Mouse (Mus musculus): ENCODE data around the gene Htra2. TPM values are rescaled to one million over a fixed set of nuclear protein-coding genes. Genes with fewer than 3 reads are reported as not detected.
A peak's percentile ranks its signal among the peaks of the same experiment; 100 is the strongest.

Htra2 gene
- polyA plus RNA-seq, 1 experiment from 2014 or later: 33.9 TPM

GRCm38 (mm10) chr6:83087926-83088260, 32.8 kb upstream of the Htra2 start:
- Histone ChIP-seq H3K4me2 (replicated peaks; ENCODE audit: low read depth, low read length) (no peak overlapping the region), H3K27me3 (ENCODE audit: control insufficient read depth, insufficient read depth, low read length) (peaks cover 63% of the 10 kb centered on the region), H3K4me1 (replicated peaks; ENCODE audit: control insufficient read depth, insufficient read depth, low read length) (peaks cover 4% of the 10 kb centered on the region; the same call in 1 of the 2 replicates), H3K9me3 (ENCODE audit: control insufficient read depth, low read length) (no peaks in the 10 kb centered on the region), H3K36me3 (ENCODE audit: control insufficient read depth, insufficient read depth, low read length) (no peaks in the 10 kb centered on the region), H3K4me3 (ENCODE audit: low read depth, low read length) (peak overlapping the region; percentile 23), H3K27ac (ENCODE audit: low read depth, low read length) (no peak overlapping the region), H3K9ac (ENCODE audit: low read depth, low read length) (no peak overlapping the region)
- DNase-seq (ENCODE audit: low spot score): no peak
- ATAC-seq (ENCODE audit: low FRiP score): no peak
- WGBS: 5% methylated on average over 9 of the region's 9 CpGs

- 2% methylated on average over 47 of the region's 47 CpGs for WGBS
- DNase-seq (ENCODE audit: low spot score): peak; percentile 56
- Histone ChIP-seq H3K4me2 (replicated peaks; ENCODE audit: low read depth, low read length) (peak overlapping the region; percentile 37), H3K27ac (ENCODE audit: low read depth, low read length) (no peak overlapping the region), H3K9me3 (ENCODE audit: control insufficient read depth, low read length) (no peaks in the 10 kb centered on the region), H3K4me1 (replicated peaks; ENCODE audit: control insufficient read depth, insufficient read depth, low read length) (peaks cover 4% of the 10 kb centered on the region; the same call in 1 of the 2 replicates), H3K27me3 (ENCODE audit: control insufficient read depth, insufficient read depth, low read length) (peaks cover 68% of the 10 kb centered on the region), H3K36me3 (ENCODE audit: control insufficient read depth, insufficient read depth, low read length) (no peaks in the 10 kb centered on the region), H3K9ac (ENCODE audit: low read depth, low read length) (no peak overlapping the region), H3K4me3 (ENCODE audit: low read depth, low read length) (peak overlapping the region; percentile 23)
- ATAC-seq (ENCODE audit: low FRiP score): no peak
These were observed 32.3 kb upstream of the Htra2 start for GRCm38 (mm10) chr6:83087205-83087925.

GRCm38 (mm10) chr6:83086121-83087035, 31.3 kb upstream of the Htra2 start, which contains the start of gene Lbx2:
Lbx2 (plus strand) TSS chr6:83086367.
- Histone ChIP-seq H3K36me3 (ENCODE audit: control insufficient read depth, insufficient read depth, low read length) (no peaks in the 10 kb centered on the region), H3K9me3 (ENCODE audit: control insufficient read depth, low read length) (no peaks in the 10 kb centered on the region), H3K4me3 (ENCODE audit: low read depth, low read length) (no peak within 1 kb of the TSS; the same call in 1 of the 2 replicates), H3K9ac (ENCODE audit: low read depth, low read length) (no peak within 1 kb of the TSS), H3K27ac (ENCODE audit: low read depth, low read length) (no peak within 1 kb of the TSS), H3K4me2 (replicated peaks; ENCODE audit: low read depth, low read length) (no peak within 1 kb of the TSS; the same call in 1 of the 2 replicates), H3K27me3 (ENCODE audit: control insufficient read depth, insufficient read depth, low read length) (peaks cover 70% of the 10 kb centered on the region), H3K4me1 (replicated peaks; ENCODE audit: control insufficient read depth, insufficient read depth, low read length) (peaks cover 4% of the 10 kb centered on the region; the same call in 1 of the 2 replicates)
- ATAC-seq (ENCODE audit: low FRiP score) (no peak), DNase-seq (ENCODE audit: low spot score) (no peak)
- 3% methylated on average over 28 of the region's 42 CpGs for WGBS

DNA sequence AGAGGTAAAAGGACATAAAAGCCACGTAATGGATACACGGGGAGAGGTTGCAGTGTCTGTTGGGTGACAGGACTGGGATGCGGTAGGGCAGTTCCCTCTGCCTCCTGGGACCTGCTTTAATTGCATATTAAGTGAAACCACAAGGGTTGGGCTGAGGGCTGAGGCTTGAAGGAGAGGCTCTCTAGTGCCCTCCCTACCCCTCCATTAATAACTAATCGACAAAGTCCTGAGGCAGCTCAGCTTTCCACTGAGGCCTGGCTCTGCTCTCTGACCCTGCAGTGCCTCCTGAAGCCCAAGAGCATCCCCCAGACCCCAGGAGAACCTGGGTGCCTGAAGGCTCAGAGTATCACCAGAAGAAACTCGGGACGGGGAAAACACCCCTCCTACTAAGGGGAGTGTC, 29.4 kb upstream of the Htra2 start:
- 6% methylated on average over 6 of the region's 6 CpGs for WGBS
- Histone ChIP-seq H3K4me2 (replicated peaks; ENCODE audit: low read depth, low read length) (no peak overlapping the region), H3K27ac (ENCODE audit: low read depth, low read length) (no peak overlapping the region), H3K9me3 (ENCODE audit: control insufficient read depth, low read length) (no peaks in the 10 kb centered on the region), H3K9ac (ENCODE audit: low read depth, low read length) (no peak overlapping the region), H3K36me3 (ENCODE audit: control insufficient read depth, insufficient read depth, low read length) (no peaks in the 10 kb centered on the region), H3K27me3 (ENCODE audit: control insufficient read depth, insufficient read depth, low read length) (peaks cover 65% of the 10 kb centered on the region), H3K4me3 (ENCODE audit: low read depth, low read length) (no peak overlapping the region), H3K4me1 (replicated peaks; ENCODE audit: control insufficient read depth, insufficient read depth, low read length) (peaks cover 4% of the 10 kb centered on the region; the same call in 1 of the 2 replicates)
- no peak for DNase-seq (ENCODE audit: low spot score)
- ATAC-seq (ENCODE audit: low FRiP score): 0 out of 2 replicates have a peak, but pooled peaks have one; percentile 13

DNA sequence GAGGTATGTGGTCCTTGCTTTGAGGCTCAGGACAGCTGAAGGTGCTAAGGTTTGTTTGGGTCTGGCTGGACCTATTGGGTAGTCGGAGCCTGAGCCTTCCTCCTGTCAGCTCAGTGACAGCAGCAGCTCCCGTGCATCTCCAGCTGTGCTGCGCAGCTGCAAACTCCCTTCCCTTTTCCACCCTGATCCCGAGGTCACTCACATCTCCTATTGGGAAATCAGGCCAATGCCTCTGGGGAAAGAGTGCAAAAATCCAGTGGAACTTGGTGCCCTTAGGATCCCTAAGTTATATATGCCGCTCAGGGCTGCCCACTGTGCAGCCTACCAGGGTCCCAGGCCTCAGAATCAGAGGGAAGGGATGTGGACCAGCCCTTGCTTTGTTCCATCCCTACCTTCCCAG, 28.4 kb upstream of the Htra2 start:
- Histone ChIP-seq H3K27me3 (ENCODE audit: control insufficient read depth, insufficient read depth, low read length) (peaks cover 58% of the 10 kb centered on the region), H3K36me3 (ENCODE audit: control insufficient read depth, insufficient read depth, low read length) (no peaks in the 10 kb centered on the region), H3K4me3 (ENCODE audit: low read depth, low read length) (no peak overlapping the region), H3K4me2 (replicated peaks; ENCODE audit: low read depth, low read length) (no peak overlapping the region), H3K9me3 (ENCODE audit: control insufficient read depth, low read length) (no peaks in the 10 kb centered on the region), H3K4me1 (replicated peaks; ENCODE audit: control insufficient read depth, insufficient read depth, low read length) (peaks cover 4% of the 10 kb centered on the region; the same call in 1 of the 2 replicates), H3K27ac (ENCODE audit: low read depth, low read length) (no peak overlapping the region), H3K9ac (ENCODE audit: low read depth, low read length) (no peak overlapping the region)
- DNase-seq (ENCODE audit: low spot score) (no peak), ATAC-seq (ENCODE audit: low FRiP score) (no peak)
- whole genome bisulfite sequencing: 5% methylated on average over 5 of the region's 5 CpGs

- ATAC-seq (ENCODE audit: low FRiP score): no peak
- Histone ChIP-seq H3K36me3 (ENCODE audit: control insufficient read depth, insufficient read depth, low read length) (no peaks in the 10 kb centered on the region), H3K27me3 (ENCODE audit: control insufficient read depth, insufficient read depth, low read length) (peaks cover 37% of the 10 kb centered on the region), H3K9ac (ENCODE audit: low read depth, low read length) (no peak overlapping the region), H3K4me3 (ENCODE audit: low read depth, low read length) (no peak overlapping the region), H3K4me1 (replicated peaks; ENCODE audit: control insufficient read depth, insufficient read depth, low read length) (no peaks in the 10 kb centered on the region), H3K9me3 (ENCODE audit: control insufficient read depth, low read length) (no peaks in the 10 kb centered on the region), H3K4me2 (replicated peaks; ENCODE audit: low read depth, low read length) (no peak overlapping the region), H3K27ac (ENCODE audit: low read depth, low read length) (no peak overlapping the region)
- WGBS: 97% methylated on average over 5 of the region's 5 CpGs
- no peak for DNase-seq (ENCODE audit: low spot score)
These were observed 25.1 kb upstream of the Htra2 start for GRCm38 (mm10) chr6:83080210-83080609.

- Histone ChIP-seq H3K4me2 (replicated peaks; ENCODE audit: low read depth, low read length) (peak overlapping the region; percentile 55), H3K9ac (ENCODE audit: low read depth, low read length) (peak overlapping the region; percentile 78), H3K27me3 (ENCODE audit: control insufficient read depth, insufficient read depth, low read length) (peaks cover 34% of the 10 kb centered on the region), H3K4me1 (replicated peaks; ENCODE audit: control insufficient read depth, insufficient read depth, low read length) (no peaks in the 10 kb centered on the region), H3K27ac (ENCODE audit: low read depth, low read length) (peak overlapping the region; percentile 83), H3K9me3 (ENCODE audit: control insufficient read depth, low read length) (no peaks in the 10 kb centered on the region), H3K36me3 (ENCODE audit: control insufficient read depth, insufficient read depth, low read length) (no peaks in the 10 kb centered on the region), H3K4me3 (ENCODE audit: low read depth, low read length) (peak overlapping the region; percentile 77)
- DNase-seq (ENCODE audit: low spot score): peak; percentile 100
- WGBS: under 1% methylated on average over 46 of the region's 46 CpGs
- ATAC-seq (ENCODE audit: low FRiP score): peak; percentile 93
These were observed 23.3 kb upstream of the Htra2 start for GRCm38 (mm10) chr6:83078324-83078858.

GRCm38 (mm10) chr6:83077630-83078323, 22.7 kb upstream of the Htra2 start, which contains the start of gene Pcgf1:
Pcgf1 (plus strand) TSS chr6:83077869.
- H3K4me3 ChIP-seq (ENCODE audit: low read depth, low read length): peak within 1 kb of the TSS; percentile 77
- peak within 1 kb of the TSS; percentile 78 for H3K4me2 ChIP-seq (replicated peaks; ENCODE audit: low read depth, low read length)
- no peaks in the 10 kb centered on the region for H3K9me3 ChIP-seq (ENCODE audit: control insufficient read depth, low read length)
- H3K9ac ChIP-seq (ENCODE audit: low read depth, low read length): peak within 1 kb of the TSS; percentile 78
- no peak for DNase-seq (ENCODE audit: low spot score)
- H3K27ac ChIP-seq (ENCODE audit: low read depth, low read length): peak within 1 kb of the TSS; percentile 83
- ATAC-seq (ENCODE audit: low FRiP score): peak; percentile 83
- H3K27me3 ChIP-seq (ENCODE audit: control insufficient read depth, insufficient read depth, low read length): peaks cover 35% of the 10 kb centered on the region
- WGBS: under 1% methylated on average over 54 of the region's 54 CpGs
- no peaks in the 10 kb centered on the region for H3K36me3 ChIP-seq (ENCODE audit: control insufficient read depth, insufficient read depth, low read length)
- H3K4me1 ChIP-seq (replicated peaks; ENCODE audit: control insufficient read depth, insufficient read depth, low read length): no peaks in the 10 kb centered on the region
